Mouse (Mus musculus) forebrain, embryonic 11.5 days (tissue): ENCODE measurements around the gene Ptgdr2. TPM values are rescaled to one million over a fixed set of nuclear protein-coding genes. Genes with fewer than 3 reads are reported as not detected.
A peak's percentile ranks its signal among the peaks of the same experiment; 100 is the strongest.

ENCODE experiments used
- ATAC-seq: fragments of 200-750 bp; cut with Nextera tagmentation; replicated peaks from 2 replicates; pipeline ENCODE4 v1.8.0; 2017; ENCODE audit warnings: moderate TSS enrichment; ENCODE audit not compliant: low FRiP score
- DNase-seq: peaks from one replicate; pipeline ENCODE4 v3.0.0-alpha.2; 2017; ENCODE audit warnings: low spot score
- H3K27ac ChIP-seq: fragments of 300-500 bp; sonication (generic); 2 replicates; pipeline ENCODE4 v1.5.1; 2014; ENCODE audit warnings: low read depth, low read length
- H3K27me3 ChIP-seq: fragments of 300-500 bp; sonication (generic); 2 replicates; pipeline ENCODE4 v1.6.1; 2014; ENCODE audit warnings: mild to moderate bottlenecking, low read length, mixed read lengths; ENCODE audit not compliant: control insufficient read depth, insufficient read depth
- H3K36me3 ChIP-seq: fragments of 300-500 bp; sonication (generic); 2 replicates; pipeline ENCODE4 v1.6.1; 2014; ENCODE audit warnings: mild to moderate bottlenecking, low read length, moderate library complexity, mixed read lengths; ENCODE audit not compliant: control insufficient read depth, insufficient read depth
- H3K4me1 ChIP-seq: fragments of 300-500 bp; sonication (generic); replicated peaks from 2 replicates; pipeline ENCODE4 v1.6.1; 2014; ENCODE audit warnings: low read length, mixed read lengths; ENCODE audit not compliant: control insufficient read depth, insufficient read depth
- H3K4me2 ChIP-seq: fragments of 300-500 bp; sonication (generic); 2 replicates; pipeline ENCODE4 v1.6.1; 2014; ENCODE audit warnings: low read depth, mild to moderate bottlenecking, low read length, moderate library complexity, mixed read lengths; ENCODE audit not compliant: severe bottlenecking
- H3K4me3 ChIP-seq: fragments of 300-500 bp; sonication (generic); 2 replicates; pipeline ENCODE4 v1.5.1; 2014; ENCODE audit warnings: low read depth, low read length
- H3K9ac ChIP-seq: fragments of 300-500 bp; sonication (generic); 2 replicates; pipeline ENCODE4 v1.6.1; 2014; ENCODE audit warnings: low read length
- H3K9me3 ChIP-seq: fragments of 300-500 bp; sonication (generic); 2 replicates; pipeline ENCODE4 v1.6.1; 2016; ENCODE audit warnings: low read length, mixed read lengths; ENCODE audit not compliant: control insufficient read depth
- WGBS: fragments of 180-500 bp; shearing (Covaris S2); extraction: QIAGEN DNeasy Blood & Tissue Kit; methylation state at CpG from one replicate; pipeline ENCODE4 v1.1.7; 2014; 5-methylcytosine and 5-hydroxymethylcytosine counted together
- polyA plus RNA-seq: library from polyadenylated mRNA; unstranded; fragments of >200 nt; fragmentation: Nextera tagmentation; extraction: Ambion mirVana; gene quantifications from 2 replicates; pipeline ENCODE4 v1.2.1, GENCODE M21; 2014

The Ptgdr2 gene
- 0.09 TPM in 1 of 2 replicates, not detected in the other for polyA plus RNA-seq

GRCm38 (mm10) chr19:10937110-10937563 is at the start of gene Ptgdr2:
TSS of gene Ptgdr2 (plus strand) at chr19:10937160.
- 67% methylated on average over 5 of the region's 5 CpGs for WGBS

DNA sequence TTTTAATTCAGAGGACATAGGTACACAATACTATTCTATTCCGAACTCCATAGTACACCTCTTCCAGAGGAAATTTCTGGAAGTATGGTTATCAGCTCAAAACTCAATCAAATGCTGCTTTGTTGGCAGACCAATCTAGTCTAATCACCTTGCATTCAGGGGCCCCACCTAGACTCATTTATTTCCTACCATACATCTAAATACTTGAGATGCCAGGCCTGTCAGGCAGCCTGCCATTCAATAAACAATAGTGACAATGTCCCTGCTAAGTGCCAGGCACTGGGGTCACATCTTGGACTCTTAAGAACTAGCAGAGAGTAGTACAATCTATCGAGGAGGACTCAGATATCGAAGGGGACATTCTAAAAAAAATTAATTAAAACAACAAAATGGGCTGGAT is 44.8 kb upstream of the Ptgdr2 start:
- Histone ChIP-seq H3K9me3 (no peaks in the 10 kb centered on the region), H3K4me1 (peaks cover 2% of the 10 kb centered on the region; the same call in 1 of the 2 replicates), H3K27me3 (no peaks in the 10 kb centered on the region), H3K9ac (no peak overlapping the region), H3K36me3 (no peaks in the 10 kb centered on the region; the same call in 1 of the 2 replicates), H3K4me3 (no peak overlapping the region), H3K27ac (no peak overlapping the region), H3K4me2 (no peak overlapping the region)
- DNase-seq (no peak), ATAC-seq (no peak)
- WGBS: 88% methylated on average over 3 of the region's 3 CpGs

More at GRCm38 (mm10) chr19:10937110-10937563, at the start of gene Ptgdr2:
- Histone ChIP-seq H3K36me3 (no peaks in the 10 kb centered on the region), H3K9ac (no peak within 1 kb of the TSS), H3K4me1 (peaks cover 6% of the 10 kb centered on the region; the same call in 1 of the 2 replicates), H3K4me2 (no peak within 1 kb of the TSS), H3K4me3 (no peak within 1 kb of the TSS), H3K9me3 (no peaks in the 10 kb centered on the region), H3K27ac (no peak within 1 kb of the TSS), H3K27me3 (no peaks in the 10 kb centered on the region)
- DNase-seq (no peak), ATAC-seq (no peak)

- H3K27me3 ChIP-seq: no peaks in the 10 kb centered on the region
- peak within 1 kb of the TSS; percentile 88 for H3K27ac ChIP-seq
- under 1% methylated on average over 42 of the region's 43 CpGs for WGBS
- H3K4me2 ChIP-seq: peak within 1 kb of the TSS; percentile 68
- DNase-seq (peak; percentile 98), ATAC-seq (peak; percentile 94)
- peaks cover 2% of the 10 kb centered on the region; the same call in 1 of the 2 replicates for H3K4me1 ChIP-seq
- no peaks in the 10 kb centered on the region for H3K9me3 ChIP-seq
- peak within 1 kb of the TSS; percentile 74 for H3K4me3 ChIP-seq
- H3K36me3 ChIP-seq: no peaks in the 10 kb centered on the region; the same call in 1 of the 2 replicates
- H3K9ac ChIP-seq: peak within 1 kb of the TSS; percentile 90
Observed at GRCm38 (mm10) chr19:10895016-10895528, 41.9 kb upstream of the Ptgdr2 start, which contains the start of gene Prpf19. TSS of gene Prpf19 (plus strand) at chr19:10895231.

- H3K9me3 ChIP-seq: no peaks in the 10 kb centered on the region
- peak overlapping the region; percentile 88 for H3K27ac ChIP-seq
- 4% methylated on average over 16 of the region's 16 CpGs for WGBS
- peaks cover 2% of the 10 kb centered on the region; the same call in 1 of the 2 replicates for H3K4me1 ChIP-seq
- H3K9ac ChIP-seq: peak overlapping the region; percentile 90
- H3K4me2 ChIP-seq: peak overlapping the region; percentile 68
- DNase-seq (no peak), ATAC-seq (peak; percentile 4; the same call in 1 of the 2 replicates)
- peak overlapping the region; percentile 74 for H3K4me3 ChIP-seq
- no peaks in the 10 kb centered on the region for H3K27me3 ChIP-seq
- H3K36me3 ChIP-seq: peaks cover 6% of the 10 kb centered on the region; the same call in 1 of the 2 replicates
Observed at GRCm38 (mm10) chr19:10895708-10896107, 41.3 kb upstream of the Ptgdr2 start.

GRCm38 (mm10) chr19:10896849-10897248 is 40.1 kb upstream of the Ptgdr2 start:
- Histone ChIP-seq H3K4me1 (peaks cover 2% of the 10 kb centered on the region; the same call in 1 of the 2 replicates), H3K36me3 (peaks cover 13% of the 10 kb centered on the region; the same call in 1 of the 2 replicates), H3K27me3 (no peaks in the 10 kb centered on the region), H3K9me3 (no peaks in the 10 kb centered on the region), H3K4me2 (no peak overlapping the region), H3K9ac (no peak overlapping the region), H3K27ac (no peak overlapping the region), H3K4me3 (no peak overlapping the region; the same call in 1 of the 2 replicates)
- 85% methylated on average over 7 of the region's 7 CpGs for WGBS
- no peak for DNase-seq
- no peak for ATAC-seq

DNA sequence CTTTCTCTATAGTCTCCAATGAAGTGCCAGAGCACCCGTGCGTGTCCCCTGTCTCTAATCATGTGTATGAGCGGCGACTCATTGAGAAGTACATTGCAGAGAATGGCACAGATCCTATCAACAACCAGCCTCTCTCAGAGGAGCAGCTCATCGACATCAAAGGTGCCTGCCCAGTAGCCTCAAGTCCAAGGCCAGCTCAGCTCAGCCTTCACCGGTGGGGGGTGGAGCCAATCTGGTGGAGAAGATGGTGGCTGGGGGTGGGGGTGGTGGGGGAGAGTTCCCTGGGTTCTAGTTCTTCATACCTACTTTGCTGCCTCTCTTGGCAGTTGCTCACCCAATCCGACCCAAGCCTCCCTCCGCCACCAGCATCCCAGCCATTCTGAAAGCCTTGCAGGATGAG is 39.5 kb upstream of the Ptgdr2 start:
- 93% methylated on average over 8 of the region's 8 CpGs for WGBS
- no peak overlapping the region for H3K4me3 ChIP-seq
- H3K4me1 ChIP-seq: peaks cover 2% of the 10 kb centered on the region; the same call in 1 of the 2 replicates

DNA sequence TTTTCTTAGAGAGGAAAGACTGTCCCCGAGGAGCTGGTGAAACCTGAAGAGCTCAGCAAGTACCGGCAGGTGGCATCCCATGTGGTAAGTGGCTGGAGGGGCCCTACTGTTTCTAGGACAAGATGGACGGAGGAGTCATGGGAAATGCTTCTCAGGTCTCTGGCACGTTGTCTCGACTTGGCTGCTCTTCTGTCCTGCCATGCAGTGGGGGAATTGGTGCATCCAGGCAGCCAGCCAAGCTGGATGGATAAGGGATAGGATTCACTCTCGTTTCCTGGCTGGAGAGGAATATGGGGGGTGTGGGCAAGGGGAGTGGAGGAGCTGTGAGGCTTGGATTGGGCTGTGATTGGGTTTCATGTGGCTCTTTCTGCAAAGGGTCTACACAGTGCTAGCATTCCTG is 36.6 kb upstream of the Ptgdr2 start:
- DNase-seq: no peak

More for the DNA sequence above, 39.5 kb upstream of the Ptgdr2 start:
- no peaks in the 10 kb centered on the region for H3K9me3 ChIP-seq
- H3K9ac ChIP-seq: no peak overlapping the region
- H3K36me3 ChIP-seq: peaks cover 13% of the 10 kb centered on the region; the same call in 1 of the 2 replicates
- no peaks in the 10 kb centered on the region for H3K27me3 ChIP-seq
- no peak overlapping the region for H3K27ac ChIP-seq
- no peak for ATAC-seq
- H3K4me2 ChIP-seq: no peak overlapping the region
- DNase-seq: no peak

GRCm38 (mm10) chr19:10901046-10901445 is 35.9 kb upstream of the Ptgdr2 start:
- H3K4me3 ChIP-seq: no peak overlapping the region
- WGBS: 93% methylated on average over 5 of the region's 5 CpGs
- peaks cover 2% of the 10 kb centered on the region; the same call in 1 of the 2 replicates for H3K4me1 ChIP-seq
- no peak for ATAC-seq
- no peak overlapping the region for H3K9ac ChIP-seq
- no peak overlapping the region for H3K4me2 ChIP-seq
- H3K36me3 ChIP-seq: peaks cover 27% of the 10 kb centered on the region
- no peaks in the 10 kb centered on the region for H3K27me3 ChIP-seq
- no peaks in the 10 kb centered on the region for H3K9me3 ChIP-seq
- DNase-seq: no peak
- H3K27ac ChIP-seq: no peak overlapping the region

More for the DNA sequence above, 36.6 kb upstream of the Ptgdr2 start:
- Histone ChIP-seq H3K4me2 (no peak overlapping the region), H3K4me3 (no peak overlapping the region), H3K36me3 (peaks cover 25% of the 10 kb centered on the region), H3K4me1 (peaks cover 2% of the 10 kb centered on the region; the same call in 1 of the 2 replicates), H3K27ac (no peak overlapping the region), H3K9ac (no peak overlapping the region), H3K9me3 (no peaks in the 10 kb centered on the region), H3K27me3 (no peaks in the 10 kb centered on the region)
- 91% methylated on average over 6 of the region's 6 CpGs for WGBS
- ATAC-seq: no peak
